Mouse (Mus musculus) liver, embryonic 14.5 days (tissue): ENCODE results near the gene Phkg2. TPM values are rescaled to one million over a fixed set of nuclear protein-coding genes. Genes with fewer than 3 reads are reported as not detected.

Experiments
- ATAC-seq: fragments of 200-750 bp; cut with Nextera tagmentation; 2 replicates; pipeline ENCODE4 v1.8.0; 2017; ENCODE audit warnings: moderate number of reproducible peaks, mild to moderate bottlenecking, moderate library complexity; ENCODE audit not compliant: insufficient read depth
- DNase-seq, 3 experiments: peaks; one replicate each; pipeline ENCODE4 v3.0.0-alpha.2; 2012 to 2013; ENCODE audit warnings: low read depth in 3 of 3, low spot score in 3 of 3
- H3K27ac ChIP-seq: fragments of 300-500 bp; sonication (generic); 2 replicates; pipeline ENCODE4 v1.5.1; 2014; ENCODE audit warnings: moderate library complexity, mild to moderate bottlenecking, control low read depth, inconsistent platforms
- H3K27me3 ChIP-seq: fragments of 300-500 bp; sonication (generic); 2 replicates; pipeline ENCODE4 v1.6.1; 2014; ENCODE audit warnings: mild to moderate bottlenecking, low read length, moderate library complexity; ENCODE audit not compliant: control insufficient read depth, insufficient read depth
- H3K36me3 ChIP-seq: fragments of 300-500 bp; sonication (generic); replicated peaks from 2 replicates; pipeline ENCODE4 v1.6.1; 2014; ENCODE audit warnings: low read depth; ENCODE audit not compliant: control insufficient read depth, insufficient read depth
- H3K4me1 ChIP-seq, 2 experiments: fragments of 200-500 bp in 1 of 2; fragments of 300-500 bp in 1 of 2; sonication (generic) in 1 of 2; replicated peaks; 2 replicates each; pipeline ENCODE4 v1.6.1; 2012 to 2014; ENCODE audit warnings: antibody characterized with exemption in 1 of 2, inconsistent platforms in 1 of 2, low read length in 1 of 2; ENCODE audit not compliant: control insufficient read depth in 2 of 2, insufficient read depth in 2 of 2
- H3K4me2 ChIP-seq: fragments of 300-500 bp; sonication (generic); 2 replicates; pipeline ENCODE4 v1.6.1; 2014; ENCODE audit warnings: low read depth, mild to moderate bottlenecking, control low read depth, moderate library complexity
- H3K4me3 ChIP-seq, 2 experiments: fragments of 200-500 bp in 1 of 2; fragments of 300-500 bp in 1 of 2; sonication (generic) in 1 of 2; 2 replicates each; pipeline ENCODE4 v1.5.1; 2012 to 2014; ENCODE audit warnings: low read depth in 2 of 2, low read length in 2 of 2, mild to moderate bottlenecking in 2 of 2, control low read depth in 1 of 2, inconsistent platforms in 1 of 2, moderate library complexity in 1 of 2; ENCODE audit not compliant: insufficient read depth in 1 of 2
- H3K9ac ChIP-seq: fragments of 300-500 bp; sonication (generic); replicated peaks from 2 replicates; pipeline ENCODE4 v1.6.1; 2014; ENCODE audit warnings: mild to moderate bottlenecking, control low read depth, moderate library complexity
- H3K9me3 ChIP-seq: fragments of 300-500 bp; sonication (generic); 2 replicates; pipeline ENCODE4 v1.6.1; 2016; ENCODE audit warnings: low read length, mixed read lengths; ENCODE audit not compliant: control insufficient read depth
- CTCF ChIP-seq: IDR thresholded peaks from 2 replicates; pipeline ENCODE4 v1.5.1; 2016; ENCODE audit warnings: antibody characterized with exemption, low read depth, control low read depth
- EP300 ChIP-seq: IDR thresholded peaks from 2 replicates; pipeline ENCODE4 v1.6.1; 2016; ENCODE audit warnings: antibody characterized with exemption, low read depth
- WGBS: fragments of 180-500 bp; shearing (Covaris S2); extraction: QIAGEN DNeasy Blood & Tissue Kit; methylation state at CpG from one replicate; pipeline ENCODE4 v1.1.7; 2014; ENCODE audit not compliant: insufficient replicate concordance; 5-methylcytosine and 5-hydroxymethylcytosine counted together
- polyA plus RNA-seq, 2 experiments: library from polyadenylated mRNA; depleted of rRNA in 1 of 2; stranded (reverse) in 1 of 2; unstranded in 1 of 2; fragments of >200 nt; fragmentation: Nextera tagmentation in 1 of 2; extraction: Ambion mirVana in 1 of 2; gene quantifications; 2 replicates each; pipeline versions ENCODE4 v1.2.1 to v1.2.3; 2012 to 2014

The Phkg2 gene
- polyA plus RNA-seq, 2 experiments, result 18.5 to 27.3 TPM

DNA sequence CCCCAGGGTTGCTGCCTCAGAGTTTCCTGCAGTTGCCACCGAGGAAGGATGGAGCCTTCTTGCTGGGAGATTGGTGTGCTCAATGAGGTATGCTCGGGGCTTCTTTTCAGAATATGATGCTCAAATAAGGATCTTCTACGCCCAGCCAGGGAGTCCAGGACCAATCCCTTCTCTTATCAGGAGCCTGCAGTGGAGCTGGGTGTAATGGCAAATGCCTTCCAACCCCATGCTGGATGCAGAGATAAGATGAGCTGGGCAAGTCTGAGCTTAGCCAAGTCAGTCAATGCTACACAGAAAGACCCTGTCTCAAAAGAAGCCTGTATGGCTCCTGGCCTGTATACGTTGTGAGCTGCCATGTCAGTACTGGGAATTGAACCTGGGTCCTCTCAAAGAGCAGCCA lies 53.3 kb downstream of the Phkg2 start:
- Histone ChIP-seq H3K4me3 (peak overlapping the region; percentile 2 to 38), H3K9ac (peak overlapping the region; percentile 13; the same call in 1 of the 2 replicates), H3K27ac (peak overlapping the region; percentile 66), H3K9me3 (no peaks in the 10 kb centered on the region), H3K4me2 (peak overlapping the region; percentile 47), H3K27me3 (no peaks in the 10 kb centered on the region), H3K4me1 (peaks cover 15 to 22% of the 10 kb centered on the region in 2 experiments), H3K36me3 (no peaks in the 10 kb centered on the region)
- peak; percentile 100 for ATAC-seq
- peak; percentile 78 to 85 (median 78) for DNase-seq
- WGBS, result 10% methylated on average over 4 of the region's 4 CpGs
- TF ChIP-seq CTCF (no peak), EP300 (peak; percentile 94)

DNA sequence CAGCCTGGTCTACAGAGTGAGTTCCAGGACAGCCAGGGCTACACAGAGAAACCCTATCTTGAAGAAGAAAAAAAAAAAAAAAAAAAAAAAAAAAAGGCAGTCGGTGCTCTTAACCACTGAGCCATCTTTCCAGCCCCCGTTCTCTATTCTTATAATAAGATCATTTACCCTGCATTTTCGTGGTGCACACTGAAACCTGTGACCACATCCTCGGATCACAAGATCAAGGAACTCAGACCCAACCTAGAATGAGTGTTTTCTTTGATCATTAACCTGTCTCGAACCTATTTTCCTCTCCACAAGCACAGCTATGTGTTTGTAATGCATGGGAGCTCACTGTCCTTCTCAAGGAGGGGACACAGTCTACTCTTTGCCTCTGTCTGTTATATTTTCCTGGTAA lies 55.5 kb downstream of the Phkg2 start:
- DNase-seq (no peak), ATAC-seq (no peak)
- TF ChIP-seq CTCF, result no peak
- no peak for TF ChIP-seq EP300
- no peak overlapping the region for H3K9ac ChIP-seq
- H3K4me2 ChIP-seq, result no peak overlapping the region
- no peaks in the 10 kb centered on the region for H3K27me3 ChIP-seq
- H3K9me3 ChIP-seq, result no peaks in the 10 kb centered on the region
- peaks cover 15 to 22% of the 10 kb centered on the region in 2 experiments for H3K4me1 ChIP-seq
- H3K36me3 ChIP-seq, result no peaks in the 10 kb centered on the region
- H3K4me3 ChIP-seq, result no peak overlapping the region
- 63% methylated on average over 5 of the region's 5 CpGs for WGBS
- H3K27ac ChIP-seq, result no peak overlapping the region

DNA sequence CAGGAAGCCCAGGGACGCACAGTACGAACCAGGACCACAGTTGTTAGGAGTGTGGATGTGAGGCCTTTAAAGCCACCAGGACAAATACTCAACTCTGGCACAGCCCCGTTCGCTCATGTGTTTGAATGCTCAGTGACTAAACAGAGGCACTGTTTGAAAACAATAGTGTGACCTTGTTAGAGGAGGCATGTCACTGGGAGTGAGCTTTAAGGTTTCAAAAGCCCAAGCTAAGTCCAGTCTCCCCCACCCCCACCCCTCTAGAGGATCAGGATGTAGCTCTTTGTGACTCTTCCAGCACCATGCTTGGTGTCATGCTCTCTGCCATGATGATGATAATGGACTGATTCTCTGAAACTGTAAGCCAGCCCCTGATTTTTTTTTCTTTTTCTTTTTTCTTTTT lies 58.3 kb downstream of the Phkg2 start:
- Histone ChIP-seq H3K4me1 (peaks cover 11 to 17% of the 10 kb centered on the region in 2 experiments), H3K4me3 (no peak overlapping the region), H3K36me3 (no peaks in the 10 kb centered on the region), H3K9ac (no peak overlapping the region), H3K9me3 (no peaks in the 10 kb centered on the region), H3K4me2 (no peak overlapping the region), H3K27ac (no peak overlapping the region), H3K27me3 (peaks cover 9% of the 10 kb centered on the region)
- TF ChIP-seq EP300 (no peak), CTCF (no peak)
- DNase-seq (no peak), ATAC-seq (no peak)
- 71% methylated on average over 4 of the region's 4 CpGs for WGBS

Other genes with a start within 250 kb of the Phkg2 start
- gene Zfp768, start 227.8 kb upstream of the Phkg2 start, polyA plus RNA-seq (2012; rRNA removed), result 4.4 and 5.0 TPM in 2 replicates
- 0.52 and 0.75 TPM in 2 replicates for gene Zfp768, start 227.8 kb upstream of the Phkg2 start, polyA plus RNA-seq (2014; fragmentation: Nextera tagmentation; extraction: Ambion mirVana)
- 1.2 and 1.9 TPM in 2 replicates for gene Zfp747, start 197.3 kb upstream of the Phkg2 start, polyA plus RNA-seq (2012; rRNA removed)
- 1.2 and 1.8 TPM in 2 replicates for gene Zfp747, start 197.3 kb upstream of the Phkg2 start, polyA plus RNA-seq (2014; fragmentation: Nextera tagmentation; extraction: Ambion mirVana)
- gene 9130019O22Rik, start 186.2 kb upstream of the Phkg2 start, polyA plus RNA-seq (2012; rRNA removed), result 0.69 and 0.71 TPM in 2 replicates
- 1.0 and 1.2 TPM in 2 replicates for gene 9130019O22Rik, start 186.2 kb upstream of the Phkg2 start, polyA plus RNA-seq (2014; fragmentation: Nextera tagmentation; extraction: Ambion mirVana)
- 1.2 and 1.3 TPM in 2 replicates for gene E430018J23Rik, start 179.7 kb upstream of the Phkg2 start, polyA plus RNA-seq (2012; rRNA removed)
- gene E430018J23Rik, start 179.7 kb upstream of the Phkg2 start, polyA plus RNA-seq (2014; fragmentation: Nextera tagmentation; extraction: Ambion mirVana), result 1.0 and 1.3 TPM in 2 replicates
- 0.94 and 1.3 TPM in 2 replicates for gene Zfp764, start 166.5 kb upstream of the Phkg2 start, polyA plus RNA-seq (2012; rRNA removed)
- gene Zfp764, start 166.5 kb upstream of the Phkg2 start, polyA plus RNA-seq (2014; fragmentation: Nextera tagmentation; extraction: Ambion mirVana), result 1.1 and 1.5 TPM in 2 replicates
- 5.6 and 6.5 TPM in 2 replicates for gene Zfp688, start 151.3 kb upstream of the Phkg2 start, polyA plus RNA-seq (2012; rRNA removed)
- 8.8 and 8.9 TPM in 2 replicates for gene Zfp688, start 151.3 kb upstream of the Phkg2 start, polyA plus RNA-seq (2014; fragmentation: Nextera tagmentation; extraction: Ambion mirVana)
- 1.8 and 2.1 TPM in 2 replicates for gene Zfp689, start 124.2 kb upstream of the Phkg2 start, polyA plus RNA-seq (2012; rRNA removed)
- 1.3 and 1.4 TPM in 2 replicates for gene Zfp689, start 124.2 kb upstream of the Phkg2 start, polyA plus RNA-seq (2014; fragmentation: Nextera tagmentation; extraction: Ambion mirVana)
- 21.2 and 22.9 TPM in 2 replicates for gene Prr14, start 113.7 kb upstream of the Phkg2 start, polyA plus RNA-seq (2012; rRNA removed)
- gene Prr14, start 113.7 kb upstream of the Phkg2 start, polyA plus RNA-seq (2014; fragmentation: Nextera tagmentation; extraction: Ambion mirVana), result 20.3 and 23.2 TPM in 2 replicates
- 7.3 and 9.8 TPM in 2 replicates for gene Fbrs, start 94.1 kb upstream of the Phkg2 start, polyA plus RNA-seq (2012; rRNA removed)
- 4.2 and 4.7 TPM in 2 replicates for gene Fbrs, start 94.1 kb upstream of the Phkg2 start, polyA plus RNA-seq (2014; fragmentation: Nextera tagmentation; extraction: Ambion mirVana)
- 3.7 TPM in 2 replicates for gene Srcap, start 61.4 kb upstream of the Phkg2 start, polyA plus RNA-seq (2012; rRNA removed)
- gene Srcap, start 61.4 kb upstream of the Phkg2 start, polyA plus RNA-seq (2014; fragmentation: Nextera tagmentation; extraction: Ambion mirVana), result 10.3 and 14.7 TPM in 2 replicates
- gene Gm42715, start 53.8 kb upstream of the Phkg2 start, polyA plus RNA-seq (2012; rRNA removed), result 5.2 and 6.0 TPM in 2 replicates
- gene Gm42715, start 53.8 kb upstream of the Phkg2 start, polyA plus RNA-seq (2014; fragmentation: Nextera tagmentation; extraction: Ambion mirVana), result 4.7 and 5.2 TPM in 2 replicates
- gene Tmem265, start 11.9 kb upstream of the Phkg2 start, polyA plus RNA-seq (2012; rRNA removed), result 0.77 and 1.0 TPM in 2 replicates
- gene Tmem265, start 11.9 kb upstream of the Phkg2 start, polyA plus RNA-seq (2014; fragmentation: Nextera tagmentation; extraction: Ambion mirVana), result 1.4 and 1.7 TPM in 2 replicates
- gene Ccdc189, start 15.3 kb downstream of the Phkg2 start, polyA plus RNA-seq (2012; rRNA removed), result 4.4 and 5.4 TPM in 2 replicates
- gene Ccdc189, start 15.3 kb downstream of the Phkg2 start, polyA plus RNA-seq (2014; fragmentation: Nextera tagmentation; extraction: Ambion mirVana), result 6.8 and 7.5 TPM in 2 replicates
- gene Rnf40, start 15.4 kb downstream of the Phkg2 start, polyA plus RNA-seq (2012; rRNA removed), result 10.3 and 14.0 TPM in 2 replicates
- 13.7 and 16.1 TPM in 2 replicates for gene Rnf40, start 15.4 kb downstream of the Phkg2 start, polyA plus RNA-seq (2014; fragmentation: Nextera tagmentation; extraction: Ambion mirVana)
- gene Zfp629, start 42.5 kb downstream of the Phkg2 start, polyA plus RNA-seq (2012; rRNA removed), result 1.6 and 1.9 TPM in 2 replicates
- gene Zfp629, start 42.5 kb downstream of the Phkg2 start, polyA plus RNA-seq (2014; fragmentation: Nextera tagmentation; extraction: Ambion mirVana), result 1.4 and 2.2 TPM in 2 replicates
- 11.6 and 12.5 TPM in 2 replicates for gene Bcl7c, start 135.6 kb downstream of the Phkg2 start, polyA plus RNA-seq (2012; rRNA removed)
- 21.7 and 27.9 TPM in 2 replicates for gene Bcl7c, start 135.6 kb downstream of the Phkg2 start, polyA plus RNA-seq (2014; fragmentation: Nextera tagmentation; extraction: Ambion mirVana)
- 2.6 and 4.3 TPM in 2 replicates for gene Ctf1, start 139.4 kb downstream of the Phkg2 start, polyA plus RNA-seq (2012; rRNA removed)
- gene Ctf1, start 139.4 kb downstream of the Phkg2 start, polyA plus RNA-seq (2014; fragmentation: Nextera tagmentation; extraction: Ambion mirVana), result 1.7 and 2.5 TPM in 2 replicates
- not detected in 2 replicates for gene Ctf2, start 158.8 kb downstream of the Phkg2 start, polyA plus RNA-seq (2012; rRNA removed)
- gene Ctf2, start 158.8 kb downstream of the Phkg2 start, polyA plus RNA-seq (2014; fragmentation: Nextera tagmentation; extraction: Ambion mirVana), result 0.05 and 0.15 TPM in 2 replicates
- gene Fbxl19, start 171.2 kb downstream of the Phkg2 start, polyA plus RNA-seq (2012; rRNA removed), result 10.8 and 11.3 TPM in 2 replicates
- gene Fbxl19, start 171.2 kb downstream of the Phkg2 start, polyA plus RNA-seq (2014; fragmentation: Nextera tagmentation; extraction: Ambion mirVana), result 0.85 and 1.1 TPM in 2 replicates
- gene Orai3, start 196.5 kb downstream of the Phkg2 start, polyA plus RNA-seq (2012; rRNA removed), result 6.9 and 7.2 TPM in 2 replicates
- 3.9 and 4.9 TPM in 2 replicates for gene Orai3, start 196.5 kb downstream of the Phkg2 start, polyA plus RNA-seq (2014; fragmentation: Nextera tagmentation; extraction: Ambion mirVana)
- gene Setd1a, start 203.3 kb downstream of the Phkg2 start, polyA plus RNA-seq (2012; rRNA removed), result 5.7 TPM in 2 replicates
- gene Setd1a, start 203.3 kb downstream of the Phkg2 start, polyA plus RNA-seq (2014; fragmentation: Nextera tagmentation; extraction: Ambion mirVana), result 10.5 and 12.3 TPM in 2 replicates
- 1.2 TPM in 1 of 2 replicates, not detected in the other for gene Gm49388, start 212.3 kb downstream of the Phkg2 start, polyA plus RNA-seq (2012; rRNA removed)
- gene Gm49388, start 212.3 kb downstream of the Phkg2 start, polyA plus RNA-seq (2014; fragmentation: Nextera tagmentation; extraction: Ambion mirVana), result not detected in 2 replicates
- gene Hsd3b7, start 227.3 kb downstream of the Phkg2 start, polyA plus RNA-seq (2012; rRNA removed), result 44.8 and 45.5 TPM in 2 replicates
- gene Hsd3b7, start 227.3 kb downstream of the Phkg2 start, polyA plus RNA-seq (2014; fragmentation: Nextera tagmentation; extraction: Ambion mirVana), result 44.8 and 45.5 TPM in 2 replicates